Mouse (Mus musculus) WW6 (cell line): ENCODE results near the gene Ugt1a7c.

Experiments
- DNase-seq: peaks from one replicate; pipeline ENCODE4 v3.0.0-alpha.2; 2013; ENCODE audit warnings: low read depth, low spot score

The Ugt1a7c gene

GRCm38 (mm10) chr1:88238771-88239170, 143.9 kb downstream of the Ugt1a7c start:
- no peak for DNase-seq

GRCm38 (mm10) chr1:88240072-88240471, 145.2 kb downstream of the Ugt1a7c start:
- DNase-seq, result no peak

GRCm38 (mm10) chr1:88240579-88240978, 145.7 kb downstream of the Ugt1a7c start:
- no peak for DNase-seq

GRCm38 (mm10) chr1:88243861-88244260, 149.0 kb downstream of the Ugt1a7c start:
- DNase-seq, result no peak

GRCm38 (mm10) chr1:88245881-88246280, 151.0 kb downstream of the Ugt1a7c start:
- DNase-seq, result no peak

- DNase-seq, result no peak
These were observed 151.5 kb downstream of the Ugt1a7c start for GRCm38 (mm10) chr1:88246386-88246785.

- no peak for DNase-seq
These were observed 152.8 kb downstream of the Ugt1a7c start for GRCm38 (mm10) chr1:88247660-88248059.

GRCm38 (mm10) chr1:88248658-88249057, 153.8 kb downstream of the Ugt1a7c start:
- DNase-seq, result no peak

- DNase-seq, result no peak
These were observed 154.7 kb downstream of the Ugt1a7c start for GRCm38 (mm10) chr1:88249596-88249995.

GRCm38 (mm10) chr1:88250023-88250422, 155.2 kb downstream of the Ugt1a7c start:
- DNase-seq, result no peak

GRCm38 (mm10) chr1:88253106-88253505, 158.2 kb downstream of the Ugt1a7c start:
- DNase-seq, result no peak

GRCm38 (mm10) chr1:88253540-88253939, 158.7 kb downstream of the Ugt1a7c start:
- no peak for DNase-seq

- DNase-seq, result no peak
These were observed 160.1 kb downstream of the Ugt1a7c start for GRCm38 (mm10) chr1:88254793-88255465.

GRCm38 (mm10) chr1:88255466-88255857, 160.6 kb downstream of the Ugt1a7c start:
- DNase-seq, result no peak

GRCm38 (mm10) chr1:88255989-88256754, 161.3 kb downstream of the Ugt1a7c start:
- DNase-seq, result no peak

GRCm38 (mm10) chr1:88256886-88257663, 162.2 kb downstream of the Ugt1a7c start:
- no peak for DNase-seq

- no peak for DNase-seq
These were observed 162.8 kb downstream of the Ugt1a7c start for GRCm38 (mm10) chr1:88257681-88258080.

GRCm38 (mm10) chr1:88258361-88258760, 163.5 kb downstream of the Ugt1a7c start:
- no peak for DNase-seq

GRCm38 (mm10) chr1:88258881-88259642, 164.2 kb downstream of the Ugt1a7c start:
- no peak for DNase-seq

- no peak for DNase-seq
These were observed 164.8 kb downstream of the Ugt1a7c start for GRCm38 (mm10) chr1:88259643-88260024.

- no peak for DNase-seq
These were observed 165.3 kb downstream of the Ugt1a7c start for GRCm38 (mm10) chr1:88260114-88260513.
